ENCODE assay signal across 16 mouse cellular contexts in the genomic region with DNA sequence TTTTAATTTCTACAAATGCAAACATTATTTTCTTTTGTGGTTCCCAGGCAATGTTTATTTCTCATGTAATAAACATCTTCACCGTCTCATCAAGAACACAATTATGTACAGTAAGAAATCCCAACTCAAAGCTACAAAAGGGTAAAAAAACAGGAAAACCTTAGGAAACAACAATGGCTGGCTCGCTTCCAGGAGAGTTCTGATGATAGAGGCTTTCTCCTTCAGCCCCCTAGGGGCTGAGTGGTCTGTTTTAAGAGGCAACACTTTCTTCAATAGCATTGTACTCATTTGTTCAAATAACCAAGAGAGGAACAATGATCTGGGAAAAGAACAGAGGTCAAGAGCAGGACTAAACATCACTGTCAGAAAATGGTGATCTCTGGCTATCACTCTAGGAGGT.
DNase-seq lines count a peak whose midpoint lies in the region; ATAC-seq and TF ChIP-seq lines count a peak whose summit lies in the region.
"Had no signal": no experiment of that assay in that cellular context is flagged by ENCODE, and none has a peak within 500 bp of the region (broad histone marks: within the 10 kb centered on the region; RNA-seq: fewer than 3 reads in every experiment).

No protein-coding gene starts in this region.

- H3K36me3 ChIP-seq in forebrain, embryonic 14.5 days (ENCODE audit: control insufficient read depth, insufficient read depth, low read length), result no peaks in the 10 kb centered on the region
- H3K36me3 ChIP-seq in forebrain, embryonic 15.5 days, result no peaks in the 10 kb centered on the region
- no peaks in the 10 kb centered on the region for H3K36me3 ChIP-seq in midbrain, embryonic 14.5 days (ENCODE audit: control insufficient read depth, insufficient read depth, low read length)
- no peaks in the 10 kb centered on the region for H3K36me3 ChIP-seq in midbrain, postnatal 0 days (ENCODE audit: insufficient read depth, low read length)
- no peaks in the 10 kb centered on the region for H3K36me3 ChIP-seq in neural tube, embryonic 15.5 days
- H3K36me3 ChIP-seq: embryonic facial prominence, embryonic 15.5 days; midbrain, embryonic 12.5 days had no signal

- ATAC-seq in forebrain, embryonic 14.5 days, result no peak
- no peak for ATAC-seq in forebrain, embryonic 15.5 days (replicated peaks)
- ATAC-seq in midbrain, embryonic 14.5 days (ENCODE audit: low FRiP score, low TSS enrichment), result no peak
- ATAC-seq in midbrain, postnatal 0 days (ENCODE audit: low FRiP score), result no peak
- no peak for ATAC-seq in neural tube, embryonic 15.5 days (ENCODE audit: low FRiP score)
- ATAC-seq: hindbrain, embryonic 16.5 days had no signal

- 67% methylated on average over 2 of the region's 2 CpGs for WGBS in forebrain, embryonic 14.5 days
- WGBS in forebrain, embryonic 15.5 days, result 64% methylated on average over 2 of the region's 2 CpGs
- 70% methylated on average over 2 of the region's 2 CpGs for WGBS in midbrain, embryonic 14.5 days
- WGBS in midbrain, postnatal 0 days, result 62% methylated on average over 2 of the region's 2 CpGs
- WGBS in neural tube, embryonic 15.5 days, result 61% methylated on average over 2 of the region's 2 CpGs

- no peak overlapping the region for H3K9ac ChIP-seq in forebrain, embryonic 14.5 days (ENCODE audit: low read length)
- no peak overlapping the region for H3K9ac ChIP-seq in forebrain, embryonic 15.5 days (replicated peaks)
- no peak overlapping the region for H3K9ac ChIP-seq in midbrain, embryonic 14.5 days (replicated peaks; ENCODE audit: low read length)
- H3K9ac ChIP-seq in midbrain, postnatal 0 days (replicated peaks; ENCODE audit: low read length, poor library complexity, severe bottlenecking), result no peak overlapping the region
- H3K9ac ChIP-seq in neural tube, embryonic 15.5 days (replicated peaks), result no peak overlapping the region
- H3K9ac ChIP-seq: embryonic facial prominence, embryonic 15.5 days; midbrain, embryonic 12.5 days had no signal

- DNase-seq in forebrain, embryonic 14.5 days (ENCODE audit: low spot score), result peak; percentile 16
- DNase-seq in midbrain, embryonic 14.5 days, result peak; percentile 32
- DNase-seq in midbrain, postnatal 0 days (ENCODE audit: low spot score), result no peak
- peak; percentile 32 to 64 for DNase-seq in heart, postnatal 36 days
- DNase-seq in thymus, adult 18-20 months, result no peak
- no peak for DNase-seq in frontal cortex, adult 2 months (ENCODE audit: extremely low spot score in 1 of 2, low spot score in 1 of 2)
- DNase-seq: B cell, adult 2 months; cerebellum, adult 2 months; layer of hippocampus, postnatal 36 days; thymus, postnatal 25 days had no signal

- no peak overlapping the region for H3K4me3 ChIP-seq in forebrain, embryonic 14.5 days (ENCODE audit: low read depth, low read length)
- H3K4me3 ChIP-seq in forebrain, embryonic 15.5 days, result no peak overlapping the region
- H3K4me3 ChIP-seq in midbrain, embryonic 14.5 days (replicated peaks; ENCODE audit: low read depth, low read length), result no peak overlapping the region
- no peak overlapping the region for H3K4me3 ChIP-seq in midbrain, postnatal 0 days (ENCODE audit: low read depth, low read length)
- no peak overlapping the region for H3K4me3 ChIP-seq in neural tube, embryonic 15.5 days (replicated peaks)
- H3K4me3 ChIP-seq: embryonic facial prominence, embryonic 15.5 days; midbrain, embryonic 12.5 days had no signal

- H3K27ac ChIP-seq in forebrain, embryonic 14.5 days (ENCODE audit: low read depth, low read length), result no peak overlapping the region
- no peak overlapping the region for H3K27ac ChIP-seq in forebrain, embryonic 15.5 days (replicated peaks)
- no peak overlapping the region for H3K27ac ChIP-seq in midbrain, embryonic 14.5 days (replicated peaks; ENCODE audit: low read depth, low read length)
- H3K27ac ChIP-seq in midbrain, postnatal 0 days (ENCODE audit: low read depth, low read length), result no peak overlapping the region
- peak overlapping the region; percentile 43; the same call in 1 of the 2 replicates for H3K27ac ChIP-seq in neural tube, embryonic 15.5 days (replicated peaks)
- H3K27ac ChIP-seq: embryonic facial prominence, embryonic 15.5 days; midbrain, embryonic 12.5 days had no signal

- H3K4me1 ChIP-seq in forebrain, embryonic 14.5 days (ENCODE audit: control insufficient read depth, insufficient read depth, low read length), result 0 out of 2 replicates have a peak, but pooled peaks cover 2% of the 10 kb centered on the region
- H3K4me1 ChIP-seq in forebrain, embryonic 15.5 days, result peaks cover 6% of the 10 kb centered on the region; the same call in 1 of the 2 replicates
- peaks cover 10% of the 10 kb centered on the region for H3K4me1 ChIP-seq in midbrain, embryonic 14.5 days (ENCODE audit: control insufficient read depth, insufficient read depth, low read length)
- peaks cover 7% of the 10 kb centered on the region; the same call in 1 of the 2 replicates for H3K4me1 ChIP-seq in midbrain, postnatal 0 days (ENCODE audit: insufficient read depth, low read length)
- H3K4me1 ChIP-seq in neural tube, embryonic 15.5 days, result peaks cover 9% of the 10 kb centered on the region
- H3K4me1 ChIP-seq: embryonic facial prominence, embryonic 15.5 days had no signal

- no peak overlapping the region for H3K4me2 ChIP-seq in forebrain, embryonic 14.5 days (ENCODE audit: low read length)
- no peak overlapping the region for H3K4me2 ChIP-seq in forebrain, embryonic 15.5 days (replicated peaks)
- H3K4me2 ChIP-seq in midbrain, embryonic 14.5 days (ENCODE audit: low read length), result no peak overlapping the region
- no peak overlapping the region for H3K4me2 ChIP-seq in midbrain, postnatal 0 days (ENCODE audit: low read depth, low read length, poor library complexity, severe bottlenecking)
- H3K4me2 ChIP-seq in neural tube, embryonic 15.5 days, result no peak overlapping the region
- H3K4me2 ChIP-seq: embryonic facial prominence, embryonic 15.5 days; liver, embryonic 11.5 days; midbrain, embryonic 12.5 days had no signal

- intact Hi-C loops in heart, postnatal 36 days (cut with DNase I), result no loop called here

- no peaks in the 10 kb centered on the region for H3K27me3 ChIP-seq in forebrain, embryonic 14.5 days (replicated peaks; ENCODE audit: control insufficient read depth, insufficient read depth, low read length)
- H3K27me3 ChIP-seq in forebrain, embryonic 15.5 days, result no peaks in the 10 kb centered on the region
- H3K27me3 ChIP-seq in midbrain, embryonic 14.5 days (ENCODE audit: control insufficient read depth, insufficient read depth, low read length), result no peaks in the 10 kb centered on the region
- no peaks in the 10 kb centered on the region for H3K27me3 ChIP-seq in midbrain, postnatal 0 days (ENCODE audit: insufficient read depth, low read length)
- H3K27me3 ChIP-seq in neural tube, embryonic 15.5 days (replicated peaks), result no peaks in the 10 kb centered on the region
- H3K27me3 ChIP-seq: embryonic facial prominence, embryonic 15.5 days; midbrain, embryonic 12.5 days had no signal

- H3K9me3 ChIP-seq in forebrain, embryonic 14.5 days (replicated peaks; ENCODE audit: control insufficient read depth, low read length), result no peaks in the 10 kb centered on the region
- no peaks in the 10 kb centered on the region for H3K9me3 ChIP-seq in forebrain, embryonic 15.5 days
- H3K9me3 ChIP-seq in midbrain, embryonic 14.5 days (ENCODE audit: control insufficient read depth, low read length), result no peaks in the 10 kb centered on the region
- no peaks in the 10 kb centered on the region for H3K9me3 ChIP-seq in midbrain, postnatal 0 days (ENCODE audit: low read length)
- H3K9me3 ChIP-seq in neural tube, embryonic 15.5 days (replicated peaks), result no peaks in the 10 kb centered on the region
- H3K9me3 ChIP-seq: embryonic facial prominence, embryonic 15.5 days; midbrain, embryonic 12.5 days had no signal

- TF ChIP-seq CTCF in midbrain, postnatal 0 days (IDR thresholded peaks at IDR 0.05), result no peak

Comparison
In these comparisons a context has a peak if more than half of its experiments do, and no peak if none do; other contexts are left out.
1. DNase-seq: peak in forebrain, embryonic 14.5 days (single experiment), midbrain, embryonic 14.5 days (single experiment) and heart, postnatal 36 days (2 of 2); none in midbrain, postnatal 0 days (single experiment), thymus, adult 18-20 months (0 of 2) and frontal cortex, adult 2 months (0 of 2).